Mouse (Mus musculus): ENCODE data around the gene Slc43a2. TPM values are rescaled to one million over a fixed set of nuclear protein-coding genes. Genes with fewer than 3 reads are reported as not detected.

The Slc43a2 gene
- polyA plus RNA-seq, 1 experiment, result 57.4 TPM

DNA sequence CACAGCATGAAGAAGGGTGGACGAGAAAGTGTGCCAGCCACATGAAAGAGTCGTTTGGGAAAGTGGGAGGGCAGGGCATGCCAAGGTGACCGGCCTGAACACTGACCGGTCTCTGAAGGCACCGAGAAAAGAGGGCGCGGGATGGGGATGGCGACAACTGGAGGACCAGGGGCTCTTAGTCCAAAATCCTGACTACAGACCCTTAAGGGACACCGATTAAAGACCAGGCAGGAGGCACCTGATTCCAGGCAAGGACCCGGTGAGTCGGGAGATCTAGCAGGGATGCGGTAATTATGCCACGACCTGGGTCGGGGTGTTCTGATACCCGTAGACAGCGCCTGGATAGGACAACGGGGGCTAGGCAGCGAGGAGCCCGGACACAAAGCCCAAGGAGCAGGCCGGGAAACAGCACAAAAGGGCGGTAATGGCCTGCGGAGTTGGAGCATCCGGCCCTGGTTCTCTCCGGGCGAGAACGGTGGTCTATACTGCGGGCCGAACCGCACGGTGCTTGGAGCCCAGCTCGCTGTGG lies 585 bp upstream of the Slc43a2 start:
- Histone ChIP-seq H3K4me1 (ENCODE audit: control insufficient read depth, insufficient read depth, low read length) (peaks cover 7% of the 10 kb centered on the region; the same call in 1 of the 2 replicates), H3K4me3 (replicated peaks; ENCODE audit: insufficient read depth, low read depth, low read length) (peak overlapping the region; percentile 96), H3K27me3 (ENCODE audit: control insufficient read depth, insufficient read depth, low read length) (no peaks in the 10 kb centered on the region), H3K27ac (ENCODE audit: insufficient read depth, low read length) (peak overlapping the region; percentile 89)
- TF ChIP-seq CTCF (IDR thresholded peaks at IDR 0.05; ENCODE audit: borderline replicate concordance, insufficient read depth, low read depth, low read length), result no peak
- TF ChIP-seq POLR2A (IDR thresholded peaks at IDR 0.05; ENCODE audit: borderline replicate concordance, insufficient read depth, low read length), result no peak
- no peak for DNase-seq
- WGBS, result under 1% methylated on average over 31 of the region's 31 CpGs

DNA sequence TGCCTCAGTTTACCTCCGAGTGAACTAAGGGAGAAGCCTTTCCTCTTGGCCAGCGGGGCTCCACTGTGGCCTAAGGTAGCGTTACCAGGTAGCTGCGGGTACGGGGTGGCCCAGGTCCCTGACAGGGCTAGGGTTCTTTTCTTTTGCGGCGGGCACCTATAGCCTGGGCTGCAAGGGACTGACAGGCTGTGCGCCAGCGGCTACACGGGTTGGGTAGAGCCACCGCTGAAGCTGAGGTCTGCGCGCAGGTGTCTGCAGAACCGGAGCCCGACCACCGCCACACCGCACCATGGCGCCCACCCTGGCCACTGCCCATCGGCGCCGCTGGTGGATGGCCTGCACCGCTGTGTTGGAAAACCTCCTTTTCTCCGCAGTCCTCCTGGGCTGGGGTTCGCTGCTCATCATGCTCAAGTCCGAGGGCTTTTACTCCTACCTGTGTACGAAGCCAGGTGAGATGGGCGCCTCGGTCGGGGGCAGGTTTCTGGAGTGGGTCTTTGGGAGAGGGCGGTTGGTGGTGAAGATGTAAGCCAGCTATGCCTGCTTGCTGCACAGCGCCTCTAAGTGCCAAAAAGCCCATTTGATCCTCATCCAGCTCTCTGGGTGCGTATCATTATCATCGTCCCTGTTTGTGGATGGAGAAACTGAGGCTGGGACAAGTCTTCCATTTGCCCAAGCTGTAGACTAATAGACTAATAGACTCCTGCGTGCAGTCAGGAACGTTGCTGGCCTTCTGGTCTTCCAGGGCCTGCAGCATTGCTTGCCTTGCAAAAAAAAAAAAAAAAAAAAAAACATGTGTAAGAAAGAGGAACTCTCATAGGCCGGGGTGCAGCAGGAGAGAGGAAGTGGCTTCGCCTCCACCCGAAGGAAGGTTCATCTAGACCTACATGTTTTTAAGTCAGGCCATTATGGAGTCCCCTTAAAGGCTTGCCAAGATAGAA lies 1.1 kb downstream of the Slc43a2 start:
- no peak for TF ChIP-seq CTCF (IDR thresholded peaks at IDR 0.05; ENCODE audit: borderline replicate concordance, insufficient read depth, low read depth, low read length)
- peak; percentile 47; the same call in 1 of the 2 replicates for TF ChIP-seq POLR2A (IDR thresholded peaks at IDR 0.05; ENCODE audit: borderline replicate concordance, insufficient read depth, low read length)
- DNase-seq, result peak in 1 of 2 experiments; percentile 67
- 1% methylated on average over 38 of the region's 38 CpGs for WGBS
- H3K27ac ChIP-seq (ENCODE audit: insufficient read depth, low read length), result peak overlapping the region; percentile 92
- H3K27me3 ChIP-seq (ENCODE audit: control insufficient read depth, insufficient read depth, low read length), result no peaks in the 10 kb centered on the region
- H3K4me1 ChIP-seq (ENCODE audit: control insufficient read depth, insufficient read depth, low read length), result peaks cover 19% of the 10 kb centered on the region
- peak overlapping the region; percentile 96 for H3K4me3 ChIP-seq (replicated peaks; ENCODE audit: insufficient read depth, low read depth, low read length)

DNA sequence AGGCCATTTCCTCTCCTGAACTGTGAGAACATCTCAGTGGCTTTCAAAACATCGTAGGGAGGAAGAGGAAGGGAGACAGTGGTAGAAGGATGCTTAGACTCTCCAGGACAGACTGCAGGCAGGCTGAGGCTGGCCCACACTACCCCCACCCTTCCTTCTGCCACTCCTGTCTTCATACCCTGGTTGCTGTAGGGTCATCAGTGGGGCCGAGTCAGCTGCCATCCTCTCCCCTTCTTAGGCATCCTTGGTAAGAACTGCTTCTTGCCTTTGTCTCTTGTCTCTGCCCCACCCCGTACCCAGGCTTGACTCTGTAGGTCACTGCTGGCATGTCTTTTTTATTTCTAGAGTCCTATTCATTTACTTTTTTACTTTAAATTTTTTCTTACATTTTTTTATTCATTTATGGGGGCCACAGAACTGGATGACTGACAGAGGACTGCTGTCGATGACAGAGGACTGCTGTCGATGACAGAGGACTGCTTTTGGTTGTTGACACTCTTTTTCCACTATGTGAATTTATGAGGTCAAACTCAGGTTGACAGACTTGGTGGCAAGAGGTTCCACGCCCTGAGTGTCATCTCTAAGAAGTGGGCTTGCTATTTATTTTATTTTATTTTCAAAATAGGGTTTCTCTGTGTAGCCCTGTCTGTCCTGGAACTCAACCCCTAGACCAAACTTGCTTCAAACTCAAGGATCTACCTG lies 2.0 kb downstream of the Slc43a2 start:
- DNase-seq, result no peak
- Histone ChIP-seq H3K27me3 (ENCODE audit: control insufficient read depth, insufficient read depth, low read length) (no peaks in the 10 kb centered on the region), H3K4me3 (replicated peaks; ENCODE audit: insufficient read depth, low read depth, low read length) (peak overlapping the region; percentile 96), H3K27ac (ENCODE audit: insufficient read depth, low read length) (peak overlapping the region; percentile 92), H3K4me1 (ENCODE audit: control insufficient read depth, insufficient read depth, low read length) (peaks cover 28% of the 10 kb centered on the region)
- 9% methylated on average over 6 of the region's 6 CpGs for WGBS
- no peak for TF ChIP-seq CTCF (IDR thresholded peaks at IDR 0.05; ENCODE audit: borderline replicate concordance, insufficient read depth, low read depth, low read length)

DNA sequence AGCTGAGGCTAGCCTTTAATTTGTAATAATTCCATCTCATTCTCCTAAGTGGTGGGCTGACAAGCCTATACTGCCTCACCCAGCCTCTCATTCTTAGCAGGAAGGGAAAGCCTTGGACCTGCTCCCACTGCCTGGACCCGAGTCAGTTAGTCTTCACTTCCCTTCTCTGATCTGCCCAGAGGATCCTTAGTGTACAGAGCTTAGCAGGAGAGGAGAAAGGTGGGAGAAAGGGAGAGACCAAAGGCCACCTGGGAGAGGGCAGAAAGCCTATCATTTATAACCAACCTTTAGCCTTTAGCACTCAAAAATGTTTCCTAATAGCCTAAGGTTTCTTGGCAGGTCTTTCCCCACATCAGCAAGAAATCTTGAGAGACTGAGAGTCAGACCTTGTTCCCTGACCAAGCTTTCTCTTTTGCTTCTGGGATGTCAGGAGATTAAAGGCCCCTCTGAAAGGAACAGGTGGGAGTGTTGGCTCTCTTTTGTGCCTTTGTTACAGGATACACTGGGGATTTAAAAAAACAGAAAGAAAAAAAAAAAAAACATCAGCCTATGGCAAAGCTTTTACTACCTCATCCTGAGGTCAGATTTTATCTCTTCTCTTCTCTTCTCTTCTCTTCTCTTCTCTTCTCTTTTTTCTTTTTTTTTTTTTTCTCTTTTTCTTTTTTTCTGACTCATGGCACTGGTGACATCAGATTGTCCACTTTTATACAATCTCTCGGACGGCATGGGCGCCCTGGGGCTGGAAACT lies 3.0 kb downstream of the Slc43a2 start:
- H3K4me3 ChIP-seq (replicated peaks; ENCODE audit: insufficient read depth, low read depth, low read length), result peak overlapping the region; percentile 45
- 17% methylated on average over 4 of the region's 4 CpGs for WGBS

DNA sequence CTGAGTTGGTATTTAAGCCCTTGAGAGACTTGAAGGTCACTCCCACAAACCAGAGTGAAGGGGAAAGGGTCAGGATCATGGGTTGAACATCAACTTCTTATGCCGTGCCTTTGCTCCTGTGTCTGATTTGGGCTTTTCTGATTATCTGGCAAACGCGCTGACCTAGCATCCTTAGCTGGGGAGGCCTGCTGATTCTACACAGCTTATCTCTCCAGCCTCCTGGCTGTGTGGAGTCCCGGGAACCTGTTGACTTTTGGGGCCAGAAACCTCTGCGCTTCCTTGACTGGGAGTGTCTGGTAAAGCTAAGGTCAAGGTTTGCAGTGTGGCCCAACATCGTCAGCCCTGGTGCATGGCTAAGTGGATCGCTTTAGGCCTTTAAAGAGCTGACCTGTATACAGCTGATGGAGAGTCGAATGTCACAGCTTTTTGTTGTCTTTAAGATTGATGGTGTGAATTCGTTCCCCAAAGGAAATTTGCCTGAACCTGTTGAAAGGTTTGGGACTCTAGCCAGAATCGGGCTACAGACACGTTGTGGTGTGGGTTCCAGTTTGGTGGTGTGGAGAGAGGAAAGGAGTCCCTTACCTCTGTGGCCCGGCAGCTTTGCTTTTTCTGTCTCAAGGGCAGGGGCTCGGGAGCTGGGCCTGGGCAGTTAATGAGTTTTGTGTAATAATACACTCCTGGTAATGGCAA lies 3.8 kb downstream of the Slc43a2 start:
- peak; percentile 61 to 64 for DNase-seq
- TF ChIP-seq CTCF (IDR thresholded peaks at IDR 0.05; ENCODE audit: borderline replicate concordance, insufficient read depth, low read depth, low read length), result no peak
- no peak for TF ChIP-seq POLR2A (IDR thresholded peaks at IDR 0.05; ENCODE audit: borderline replicate concordance, insufficient read depth, low read length)
- Histone ChIP-seq H3K27ac (ENCODE audit: insufficient read depth, low read length) (peak overlapping the region; percentile 66), H3K4me1 (ENCODE audit: control insufficient read depth, insufficient read depth, low read length) (peaks cover 42% of the 10 kb centered on the region), H3K27me3 (ENCODE audit: control insufficient read depth, insufficient read depth, low read length) (no peaks in the 10 kb centered on the region), H3K4me3 (replicated peaks; ENCODE audit: insufficient read depth, low read depth, low read length) (peak overlapping the region; percentile 45)
- 24% methylated on average over 13 of the region's 13 CpGs for WGBS

More for the DNA sequence above, 3.0 kb downstream of the Slc43a2 start:
- DNase-seq, result peak; percentile 58 to 61
- Histone ChIP-seq H3K27me3 (ENCODE audit: control insufficient read depth, insufficient read depth, low read length) (no peaks in the 10 kb centered on the region), H3K4me1 (ENCODE audit: control insufficient read depth, insufficient read depth, low read length) (peaks cover 37% of the 10 kb centered on the region), H3K27ac (ENCODE audit: insufficient read depth, low read length) (peak overlapping the region; percentile 66)
- TF ChIP-seq CTCF (IDR thresholded peaks at IDR 0.05; ENCODE audit: borderline replicate concordance, insufficient read depth, low read depth, low read length), result no peak
- TF ChIP-seq POLR2A (IDR thresholded peaks at IDR 0.05; ENCODE audit: borderline replicate concordance, insufficient read depth, low read length), result no peak

DNA sequence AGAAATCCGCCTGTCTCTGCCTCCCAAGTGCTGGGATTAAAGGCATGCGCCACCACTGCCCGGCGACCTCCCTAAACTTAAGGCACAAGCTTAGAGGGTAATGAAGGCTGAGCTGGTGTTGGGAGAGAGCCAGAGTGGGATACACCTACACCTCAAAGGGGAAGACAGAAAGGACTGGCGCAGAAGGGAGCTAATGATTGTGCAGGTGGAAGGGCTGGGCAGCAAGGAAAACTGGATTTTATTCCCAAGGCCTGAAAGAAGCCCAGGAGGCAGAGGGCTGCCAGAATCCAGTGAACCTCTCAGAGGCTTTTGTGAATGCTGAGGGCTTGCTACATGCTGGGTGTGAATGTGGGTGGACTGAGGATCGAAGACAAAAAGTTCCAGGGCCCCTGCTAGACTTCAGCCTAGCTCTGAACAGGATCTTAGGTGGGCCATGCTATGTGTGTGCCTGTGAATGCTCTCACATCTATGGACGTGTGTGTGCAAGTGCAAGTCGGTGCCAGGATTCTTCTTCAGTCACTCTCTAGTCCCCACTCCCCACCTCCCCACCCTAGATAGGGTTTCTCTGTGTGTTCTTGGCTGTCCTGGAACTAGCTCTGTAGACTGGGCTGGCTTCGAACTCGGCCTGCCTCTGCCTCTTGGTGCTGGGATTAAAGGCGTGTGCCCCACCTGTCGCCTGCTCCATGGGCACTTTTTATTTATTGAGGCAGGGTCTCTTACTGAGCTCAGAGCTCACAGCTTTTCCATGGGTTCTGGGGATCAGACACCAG lies 4.9 kb downstream of the Slc43a2 start:
- H3K27me3 ChIP-seq (ENCODE audit: control insufficient read depth, insufficient read depth, low read length), result no peaks in the 10 kb centered on the region
- peaks cover 54% of the 10 kb centered on the region for H3K4me1 ChIP-seq (ENCODE audit: control insufficient read depth, insufficient read depth, low read length)
- WGBS, result 69% methylated on average over 12 of the region's 12 CpGs
- TF ChIP-seq CTCF (IDR thresholded peaks at IDR 0.05; ENCODE audit: borderline replicate concordance, insufficient read depth, low read depth, low read length) (no peak), POLR2A (IDR thresholded peaks at IDR 0.05; ENCODE audit: borderline replicate concordance, insufficient read depth, low read length) (no peak)
- H3K27ac ChIP-seq (ENCODE audit: insufficient read depth, low read length), result peak overlapping the region; percentile 90
- no peak for DNase-seq
- no peak overlapping the region for H3K4me3 ChIP-seq (replicated peaks; ENCODE audit: insufficient read depth, low read depth, low read length)
